Mouse (Mus musculus): ENCODE results near the gene Kcnh2. TPM values are rescaled to one million over a fixed set of nuclear protein-coding genes. Genes with fewer than 3 reads are reported as not detected.

Gene Kcnh2
- polyA plus RNA-seq, 1 experiment from 2014 or later: 0.08 TPM

GRCm38 (mm10) chr5:24387264-24388241 is 36.1 kb upstream of the Kcnh2 start:
- no peaks in the 10 kb centered on the region for H3K36me3 ChIP-seq (replicated peaks; ENCODE audit: insufficient read depth, low read length)
- peaks cover 55% of the 10 kb centered on the region for H3K4me1 ChIP-seq (ENCODE audit: insufficient read depth)
- peak overlapping the region; percentile 49 for H3K9ac ChIP-seq (replicated peaks)
- TF ChIP-seq CTCF (IDR thresholded peaks at IDR 0.05; ENCODE audit: low read depth) (peak; percentile 32; the same call in 1 of the 2 replicates), EP300 (IDR thresholded peaks at IDR 0.05; ENCODE audit: low read depth) (no peak)
- ATAC-seq: peak; percentile 16
- H3K4me3 ChIP-seq (ENCODE audit: low read depth, low read length): peak overlapping the region; percentile 50
- H3K27me3 ChIP-seq (ENCODE audit: insufficient read depth, low read length): peaks cover 9% of the 10 kb centered on the region
- no peaks in the 10 kb centered on the region for H3K9me3 ChIP-seq (ENCODE audit: low read length)
- WGBS (ENCODE audit: insufficient replicate concordance): 1% methylated on average over 72 of the region's 73 CpGs
- peak overlapping the region; percentile 17; the same call in 1 of the 2 replicates for H3K27ac ChIP-seq (ENCODE audit: low read depth)
- peak overlapping the region; percentile 85 for H3K4me2 ChIP-seq (ENCODE audit: low read depth, low read length)
- peak; percentile 72 for DNase-seq

- no peak overlapping the region for H3K4me3 ChIP-seq (ENCODE audit: low read depth, low read length)
- H3K27ac ChIP-seq (ENCODE audit: low read depth): no peak overlapping the region
- no peak overlapping the region for H3K4me2 ChIP-seq (ENCODE audit: low read depth, low read length)
- DNase-seq (no peak), ATAC-seq (no peak)
- peaks cover 9% of the 10 kb centered on the region for H3K27me3 ChIP-seq (ENCODE audit: insufficient read depth, low read length)
- no peaks in the 10 kb centered on the region for H3K36me3 ChIP-seq (replicated peaks; ENCODE audit: insufficient read depth, low read length)
- H3K9ac ChIP-seq (replicated peaks): no peak overlapping the region
- TF ChIP-seq EP300 (IDR thresholded peaks at IDR 0.05; ENCODE audit: low read depth) (no peak), CTCF (IDR thresholded peaks at IDR 0.05; ENCODE audit: low read depth) (no peak)
- no peaks in the 10 kb centered on the region for H3K9me3 ChIP-seq (ENCODE audit: low read length)
- 77% methylated on average over 10 of the region's 10 CpGs for WGBS (ENCODE audit: insufficient replicate concordance)
- H3K4me1 ChIP-seq (ENCODE audit: insufficient read depth): peaks cover 54% of the 10 kb centered on the region
Observed at GRCm38 (mm10) chr5:24385887-24386550, 34.6 kb upstream of the Kcnh2 start.

GRCm38 (mm10) chr5:24385374-24385773 is 34.0 kb upstream of the Kcnh2 start:
- ATAC-seq (no peak), DNase-seq (no peak)
- Histone ChIP-seq H3K9me3 (ENCODE audit: low read length) (no peaks in the 10 kb centered on the region), H3K4me3 (ENCODE audit: low read depth, low read length) (no peak overlapping the region), H3K27me3 (ENCODE audit: insufficient read depth, low read length) (peaks cover 9% of the 10 kb centered on the region), H3K4me1 (ENCODE audit: insufficient read depth) (peaks cover 54% of the 10 kb centered on the region), H3K4me2 (ENCODE audit: low read depth, low read length) (no peak overlapping the region), H3K9ac (replicated peaks) (no peak overlapping the region), H3K36me3 (replicated peaks; ENCODE audit: insufficient read depth, low read length) (no peaks in the 10 kb centered on the region), H3K27ac (ENCODE audit: low read depth) (no peak overlapping the region)
- no peak for TF ChIP-seq CTCF (IDR thresholded peaks at IDR 0.05; ENCODE audit: low read depth)
- TF ChIP-seq EP300 (IDR thresholded peaks at IDR 0.05; ENCODE audit: low read depth): no peak
- 85% methylated on average over 5 of the region's 5 CpGs for whole genome bisulfite sequencing (ENCODE audit: insufficient replicate concordance)

GRCm38 (mm10) chr5:24384407-24384806 is 33.0 kb upstream of the Kcnh2 start:
- H3K4me3 ChIP-seq (ENCODE audit: low read depth, low read length): no peak overlapping the region
- H3K27ac ChIP-seq (ENCODE audit: low read depth): no peak overlapping the region; the same call in 1 of the 2 replicates
- H3K27me3 ChIP-seq (ENCODE audit: insufficient read depth, low read length): peaks cover 9% of the 10 kb centered on the region
- ATAC-seq: no peak
- no peak overlapping the region for H3K9ac ChIP-seq (replicated peaks)
- 35% methylated on average over 6 of the region's 6 CpGs for WGBS (ENCODE audit: insufficient replicate concordance)
- 0 out of 2 replicates have a peak overlapping the region, but pooled peaks have one; percentile 18 for H3K4me2 ChIP-seq (ENCODE audit: low read depth, low read length)
- TF ChIP-seq CTCF (IDR thresholded peaks at IDR 0.05; ENCODE audit: low read depth): no peak
- TF ChIP-seq EP300 (IDR thresholded peaks at IDR 0.05; ENCODE audit: low read depth): no peak
- no peaks in the 10 kb centered on the region for H3K36me3 ChIP-seq (replicated peaks; ENCODE audit: insufficient read depth, low read length)
- H3K4me1 ChIP-seq (ENCODE audit: insufficient read depth): peaks cover 48% of the 10 kb centered on the region
- DNase-seq: no peak
- no peaks in the 10 kb centered on the region for H3K9me3 ChIP-seq (ENCODE audit: low read length)

- Histone ChIP-seq H3K4me3 (ENCODE audit: low read depth, low read length) (peak overlapping the region; percentile 49), H3K9ac (replicated peaks) (peak overlapping the region; percentile 36), H3K27me3 (ENCODE audit: insufficient read depth, low read length) (peaks cover 8% of the 10 kb centered on the region), H3K36me3 (replicated peaks; ENCODE audit: insufficient read depth, low read length) (no peaks in the 10 kb centered on the region), H3K9me3 (ENCODE audit: low read length) (no peaks in the 10 kb centered on the region), H3K4me2 (ENCODE audit: low read depth, low read length) (peak overlapping the region; percentile 67), H3K4me1 (ENCODE audit: insufficient read depth) (peaks cover 37% of the 10 kb centered on the region), H3K27ac (ENCODE audit: low read depth) (peak overlapping the region; percentile 44)
- WGBS (ENCODE audit: insufficient replicate concordance): 2% methylated on average over 34 of the region's 34 CpGs
- DNase-seq (peak; percentile 94), ATAC-seq (peak; percentile 96)
- TF ChIP-seq CTCF (IDR thresholded peaks at IDR 0.05; ENCODE audit: low read depth): peak; percentile 81
- no peak for TF ChIP-seq EP300 (IDR thresholded peaks at IDR 0.05; ENCODE audit: low read depth)
Observed at GRCm38 (mm10) chr5:24383026-24383859, 31.8 kb upstream of the Kcnh2 start.

Data from liver, postnatal 0 days (tissue).